Mouse (Mus musculus): Measurements from ENCODE around the gene Hs6st2. TPM values are rescaled to one million over a fixed set of nuclear protein-coding genes. Genes with fewer than 3 reads are reported as not detected.
A peak's percentile ranks its signal among the peaks of the same experiment; 100 is the strongest.

Hs6st2 gene
- total RNA-seq, 2 experiments from 2014 or later, result not detected

GRCm38 (mm10) chrX:51372477-51373239, 309.0 kb downstream of the Hs6st2 start:
- ATAC-seq (replicated peaks; ENCODE audit: poor library complexity), result 0 out of 2 replicates have a peak, but pooled peaks have one; percentile 55

GRCm38 (mm10) chrX:51349682-51350081, 332.0 kb downstream of the Hs6st2 start:
- ATAC-seq (replicated peaks; ENCODE audit: poor library complexity), result no peak

GRCm38 (mm10) chrX:51343595-51343994, 338.1 kb downstream of the Hs6st2 start:
- no peak for ATAC-seq (replicated peaks; ENCODE audit: poor library complexity)

Other genes with a start within 250 kb of the Hs6st2 start
- not detected in 2 replicates for gene Usp26, start 119.4 kb upstream of the Hs6st2 start, total RNA-seq (2015)
- not detected in 2 replicates for gene Usp26, start 119.4 kb upstream of the Hs6st2 start, total RNA-seq (2017)